Mouse (Mus musculus) thymus, adult 2 months (tissue): ENCODE data around the gene Itgb6.

Experiments used
- CTCF ChIP-seq: fragments of 200-500 bp; IDR thresholded peaks from 2 replicates; pipeline ENCODE4 v1.5.1; 2012; ENCODE audit warnings: mild to moderate bottlenecking, control low read depth, low read length, moderate library complexity, borderline replicate concordance; ENCODE audit not compliant: control insufficient read depth, poor library complexity, insufficient read depth; ENCODE audit errors: extremely low read depth
- POLR2A ChIP-seq: fragments of 200-500 bp; IDR thresholded peaks from 2 replicates; pipeline ENCODE4 v1.6.1; 2012; ENCODE audit warnings: mild to moderate bottlenecking, low read length, control low read depth, moderate library complexity; ENCODE audit not compliant: control insufficient read depth, poor library complexity, insufficient read depth; ENCODE audit errors: extremely low read depth

- TF ChIP-seq POLR2A: no peak
- no peak for TF ChIP-seq CTCF
Observed at GRCm38 (mm10) chr2:60712891-60713290, 9.6 kb downstream of the Itgb6 start.
